Mouse (Mus musculus) liver, embryonic 16.5 days (tissue): ENCODE measurements at regions not wholly inside any gene's neighbourhood (a gene's known extent, or its start where the extent isn't known, plus 50 kb on each side); places are given as distances from the start of the nearest gene placed in this dataset.

Source experiments
- ATAC-seq: fragments of 200-750 bp; cut with Nextera tagmentation; 2 replicates; pipeline ENCODE4 v1.8.0; 2017; ENCODE audit warnings: low read depth, mild to moderate bottlenecking, moderate number of reproducible peaks, moderate library complexity
- H3K27ac ChIP-seq: fragments of 300-500 bp; sonication (generic); 2 replicates; pipeline ENCODE4 v1.5.1; 2014; ENCODE audit warnings: mild to moderate bottlenecking, low read length
- H3K27me3 ChIP-seq: fragments of 300-500 bp; sonication (generic); 2 replicates; pipeline ENCODE4 v1.6.1; 2014; ENCODE audit warnings: low read depth, low read length, mixed read lengths; ENCODE audit not compliant: control insufficient read depth, insufficient read depth
- H3K36me3 ChIP-seq: fragments of 300-500 bp; sonication (generic); 2 replicates; pipeline ENCODE4 v1.6.1; 2014; ENCODE audit warnings: mild to moderate bottlenecking; ENCODE audit not compliant: control insufficient read depth, insufficient read depth
- H3K4me1 ChIP-seq: fragments of 300-500 bp; sonication (generic); 2 replicates; pipeline ENCODE4 v1.6.1; 2014; ENCODE audit warnings: low read depth, low read length, mixed read lengths; ENCODE audit not compliant: control insufficient read depth
- H3K4me2 ChIP-seq: fragments of 300-500 bp; sonication (generic); 2 replicates; pipeline ENCODE4 v1.6.1; 2014; ENCODE audit warnings: low read depth, low read length, mixed read lengths
- H3K4me3 ChIP-seq: fragments of 300-500 bp; sonication (generic); 2 replicates; pipeline ENCODE4 v1.5.1; 2014; ENCODE audit warnings: low read depth, mild to moderate bottlenecking, low read length
- H3K9ac ChIP-seq: fragments of 300-500 bp; sonication (generic); 2 replicates; pipeline ENCODE4 v1.6.1; 2014; ENCODE audit warnings: low read depth, low read length
- H3K9me3 ChIP-seq: fragments of 300-500 bp; sonication (generic); replicated peaks from 2 replicates; pipeline ENCODE4 v1.6.1; 2016; ENCODE audit warnings: low read length; ENCODE audit not compliant: control insufficient read depth
- WGBS: fragments of 180-500 bp; shearing (Covaris S2); extraction: QIAGEN DNeasy Blood & Tissue Kit; methylation state at CpG from one replicate; pipeline ENCODE4 v1.1.7; 2014; ENCODE audit not compliant: insufficient replicate concordance; 5-methylcytosine and 5-hydroxymethylcytosine counted together

- H3K4me3 ChIP-seq = no peak overlapping the region
- H3K9me3 ChIP-seq = no peaks in the 10 kb centered on the region; the same call in 1 of the 2 replicates
- H3K9ac ChIP-seq = no peak overlapping the region
- no peaks in the 10 kb centered on the region for H3K4me1 ChIP-seq
- ATAC-seq = no peak
- WGBS = 58% methylated on average over 12 of the region's 12 CpGs
- no peak overlapping the region for H3K27ac ChIP-seq
- H3K4me2 ChIP-seq = no peak overlapping the region
- no peaks in the 10 kb centered on the region for H3K27me3 ChIP-seq
- H3K36me3 ChIP-seq = no peaks in the 10 kb centered on the region
These were observed 173.5 kb upstream of the Ppp2r3a start for GRCm38 (mm10) chr9:101424974-101425670.

- ATAC-seq = no peak
- Histone ChIP-seq H3K4me2 (no peak overlapping the region), H3K9me3 (no peaks in the 10 kb centered on the region; the same call in 1 of the 2 replicates), H3K27ac (no peak overlapping the region), H3K27me3 (no peaks in the 10 kb centered on the region), H3K9ac (no peak overlapping the region), H3K36me3 (no peaks in the 10 kb centered on the region), H3K4me3 (no peak overlapping the region), H3K4me1 (no peaks in the 10 kb centered on the region)
- WGBS = 69% methylated on average over 5 of the region's 5 CpGs
These were observed 171.4 kb upstream of the Ppp2r3a start for GRCm38 (mm10) chr9:101423041-101423440.

DNA sequence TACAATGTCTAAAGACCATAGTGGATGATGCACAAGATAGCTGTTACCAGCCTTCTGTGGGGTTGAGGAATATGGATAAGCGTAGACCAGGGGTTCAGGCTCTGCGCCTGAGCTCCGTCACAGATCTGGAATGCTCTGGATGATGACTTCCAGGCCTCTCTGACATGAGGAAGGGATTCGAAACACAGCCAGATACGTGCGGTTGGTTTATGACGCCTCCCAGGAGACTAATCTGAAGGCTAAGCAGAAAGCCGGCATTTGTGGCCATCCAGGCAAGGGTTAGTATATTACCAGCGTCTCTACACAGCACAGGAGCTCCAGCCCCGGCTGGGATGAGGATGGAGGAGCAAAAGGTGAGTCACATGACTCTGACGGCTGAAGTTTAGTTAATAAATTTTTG, 170.4 kb upstream of the Ppp2r3a start:
- no peak overlapping the region for H3K4me3 ChIP-seq
- H3K4me1 ChIP-seq = no peaks in the 10 kb centered on the region
- no peak overlapping the region for H3K4me2 ChIP-seq
- no peaks in the 10 kb centered on the region for H3K36me3 ChIP-seq
- no peak overlapping the region for H3K9ac ChIP-seq
- no peak overlapping the region for H3K27ac ChIP-seq
- no peaks in the 10 kb centered on the region; the same call in 1 of the 2 replicates for H3K9me3 ChIP-seq
- no peaks in the 10 kb centered on the region for H3K27me3 ChIP-seq
- ATAC-seq = no peak
- WGBS = 66% methylated on average over 11 of the region's 11 CpGs

- Histone ChIP-seq H3K4me2 (no peak overlapping the region), H3K9ac (no peak overlapping the region), H3K4me1 (no peaks in the 10 kb centered on the region), H3K27me3 (no peaks in the 10 kb centered on the region), H3K9me3 (no peaks in the 10 kb centered on the region), H3K4me3 (no peak overlapping the region), H3K36me3 (no peaks in the 10 kb centered on the region), H3K27ac (no peak overlapping the region)
- WGBS = 71% methylated on average over 7 of the region's 7 CpGs
- ATAC-seq = no peak
These were observed 169.5 kb upstream of the Ppp2r3a start for GRCm38 (mm10) chr9:101421136-101421535.

- H3K4me2 ChIP-seq = no peak overlapping the region
- no peaks in the 10 kb centered on the region for H3K4me1 ChIP-seq
- ATAC-seq = no peak
- H3K9me3 ChIP-seq = no peaks in the 10 kb centered on the region
- H3K27me3 ChIP-seq = no peaks in the 10 kb centered on the region
- H3K36me3 ChIP-seq = no peaks in the 10 kb centered on the region
- H3K9ac ChIP-seq = no peak overlapping the region
- WGBS = 64% methylated on average over 4 of the region's 4 CpGs
- H3K4me3 ChIP-seq = no peak overlapping the region
- H3K27ac ChIP-seq = no peak overlapping the region
These were observed 168.6 kb upstream of the Ppp2r3a start for GRCm38 (mm10) chr9:101420181-101420580.

GRCm38 (mm10) chr9:101417660-101418059, 166.1 kb upstream of the Ppp2r3a start:
- Histone ChIP-seq H3K4me1 (no peaks in the 10 kb centered on the region), H3K4me2 (no peak overlapping the region), H3K9ac (no peak overlapping the region), H3K4me3 (no peak overlapping the region), H3K27ac (no peak overlapping the region), H3K27me3 (no peaks in the 10 kb centered on the region), H3K9me3 (no peaks in the 10 kb centered on the region), H3K36me3 (no peaks in the 10 kb centered on the region)
- ATAC-seq = no peak
- WGBS = 58% methylated on average over 2 of the region's 2 CpGs

GRCm38 (mm10) chr9:101416321-101416720, 164.7 kb upstream of the Ppp2r3a start:
- WGBS = 85% methylated on average over 6 of the region's 6 CpGs
- no peak for ATAC-seq

DNA sequence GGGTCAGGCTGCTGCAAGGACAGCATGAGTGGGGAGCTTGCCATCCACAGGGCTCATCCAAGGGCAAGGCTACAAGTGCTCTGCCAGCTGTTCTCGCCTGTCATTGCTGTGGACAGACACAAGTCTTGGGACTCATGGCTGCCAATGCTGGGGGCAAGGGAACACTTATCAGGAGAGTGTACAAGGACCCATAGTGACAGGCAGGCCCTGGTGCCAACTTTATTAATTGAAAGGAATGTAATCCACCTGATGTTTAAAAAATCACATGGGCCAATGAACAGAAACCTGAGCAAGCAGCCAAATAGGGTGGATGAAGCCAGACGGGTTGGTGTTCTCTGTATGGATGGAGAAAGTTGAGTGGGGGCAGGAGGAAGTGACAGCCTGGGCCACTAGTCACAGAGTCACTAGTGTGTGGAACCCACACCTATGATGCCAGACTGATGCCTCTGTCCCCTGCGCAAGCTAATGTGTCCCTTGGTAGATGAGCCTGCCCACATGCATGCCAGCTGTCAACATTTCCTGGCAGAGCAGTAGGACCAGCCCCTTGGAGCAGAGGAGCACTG, 161.6 kb upstream of the Ppp2r3a start:
- H3K36me3 ChIP-seq = no peaks in the 10 kb centered on the region
- no peak overlapping the region for H3K4me3 ChIP-seq
- no peak overlapping the region for H3K9ac ChIP-seq
- H3K4me2 ChIP-seq = no peak overlapping the region
- ATAC-seq = no peak
- no peaks in the 10 kb centered on the region for H3K4me1 ChIP-seq
- H3K27ac ChIP-seq = no peak overlapping the region
- no peaks in the 10 kb centered on the region for H3K9me3 ChIP-seq
- 59% methylated on average over 3 of the region's 3 CpGs for WGBS
- H3K27me3 ChIP-seq = no peaks in the 10 kb centered on the region

More at GRCm38 (mm10) chr9:101416321-101416720, 164.7 kb upstream of the Ppp2r3a start:
- Histone ChIP-seq H3K36me3 (no peaks in the 10 kb centered on the region), H3K27me3 (no peaks in the 10 kb centered on the region), H3K9ac (no peak overlapping the region), H3K27ac (no peak overlapping the region), H3K9me3 (no peaks in the 10 kb centered on the region), H3K4me2 (no peak overlapping the region), H3K4me3 (no peak overlapping the region), H3K4me1 (no peaks in the 10 kb centered on the region)

GRCm38 (mm10) chr9:101411951-101412350, 160.4 kb upstream of the Ppp2r3a start:
- Histone ChIP-seq H3K27me3 (no peaks in the 10 kb centered on the region), H3K9me3 (no peaks in the 10 kb centered on the region), H3K27ac (no peak overlapping the region), H3K4me2 (no peak overlapping the region), H3K36me3 (no peaks in the 10 kb centered on the region), H3K4me1 (no peaks in the 10 kb centered on the region), H3K4me3 (no peak overlapping the region), H3K9ac (no peak overlapping the region)
- no peak for ATAC-seq
- WGBS = 46% methylated on average over 3 of the region's 3 CpGs
